Mouse (Mus musculus) cerebellum, adult 8-10 months (tissue): ENCODE measurements around the gene Sdc1.

Source experiments
- DNase-seq: peaks from one replicate; pipeline ENCODE4 v3.0.0; 2022

Sdc1 gene

DNA sequence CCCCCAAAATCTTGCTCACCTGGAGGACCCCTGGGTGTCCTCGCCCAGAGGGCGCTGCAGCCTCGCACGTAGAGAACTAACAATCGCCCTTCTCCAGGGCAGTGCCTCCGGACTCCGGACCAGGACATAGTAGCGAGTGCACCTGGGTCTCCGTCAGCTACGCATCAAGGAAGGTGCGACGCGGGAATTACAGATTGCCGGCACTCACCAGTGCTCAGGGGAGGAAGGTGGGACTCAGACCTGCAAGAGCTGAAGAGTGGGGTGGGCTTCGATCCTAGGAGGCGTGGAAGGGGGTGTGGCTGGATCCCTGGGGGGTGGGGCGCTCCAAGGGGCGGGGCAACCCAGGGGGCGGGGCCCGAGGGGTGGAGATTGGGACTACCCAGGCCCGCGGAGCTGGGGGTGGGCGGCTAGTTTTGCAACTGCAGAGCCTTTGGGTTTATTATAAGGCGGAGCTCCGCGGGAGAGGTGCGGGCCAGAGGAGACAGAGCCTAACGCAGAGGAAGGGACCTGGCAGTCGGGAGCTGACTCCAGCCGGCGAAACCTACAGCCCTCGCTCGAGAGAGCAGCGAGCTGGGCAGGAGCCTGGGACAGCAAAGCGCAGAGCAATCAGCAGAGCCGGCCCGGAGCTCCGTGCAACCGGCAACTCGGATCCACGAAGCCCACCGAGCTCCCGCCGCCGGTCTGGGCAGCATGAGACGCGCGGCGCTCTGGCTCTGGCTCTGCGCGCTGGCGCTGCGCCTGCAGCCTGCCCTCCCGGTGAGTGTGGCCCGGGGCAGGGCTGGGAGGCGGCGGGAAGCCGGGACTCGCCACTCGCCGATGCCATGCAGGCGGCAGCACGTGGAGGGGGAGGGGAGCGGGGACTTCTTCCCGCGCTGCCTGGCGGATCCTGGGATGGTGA lies at the start of gene Sdc1:
Sdc1 (plus strand) TSS at position 378 of the 898 bp plus-strand sequence.
- peak; percentile 80 for DNase-seq

DNA sequence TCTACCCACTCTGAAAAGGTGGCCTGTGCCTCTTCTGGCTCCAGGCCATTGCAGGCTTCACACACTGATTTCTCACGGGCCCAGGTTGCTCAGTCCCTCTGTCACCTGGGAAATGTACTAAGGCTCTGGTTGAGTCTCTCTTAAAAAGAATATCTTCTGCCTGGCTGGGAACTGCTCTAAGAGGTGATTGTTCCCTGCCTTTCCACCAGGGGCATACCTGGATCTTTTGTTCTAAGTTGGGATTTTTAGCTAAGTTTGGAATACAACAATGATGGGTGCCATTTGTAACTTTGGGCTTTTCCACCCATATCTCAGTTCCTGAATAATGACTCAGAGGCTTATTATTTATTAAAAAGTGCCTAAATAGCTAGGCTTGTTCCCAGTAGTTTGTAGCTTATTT lies 44.2 kb upstream of the Sdc1 start:
- DNase-seq = no peak

DNA sequence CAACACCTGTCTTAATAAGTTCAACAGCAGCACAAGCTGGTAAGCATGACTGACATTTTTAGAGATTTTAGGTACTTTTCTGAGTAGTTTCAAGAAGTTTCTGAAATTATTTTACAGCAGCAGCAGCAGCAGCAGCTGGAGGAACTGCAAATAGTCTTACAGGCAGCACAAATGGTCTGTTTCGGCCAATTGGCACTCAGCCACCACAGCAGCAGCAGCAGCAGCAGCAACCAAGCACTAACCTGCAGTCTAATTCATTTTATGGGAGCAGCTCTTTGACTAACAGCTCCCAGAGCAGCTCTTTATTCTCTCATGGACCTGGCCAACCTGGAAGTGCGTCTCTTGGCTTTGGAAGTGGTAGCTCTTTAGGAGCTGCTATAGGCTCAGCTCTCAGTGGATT lies 42.4 kb upstream of the Sdc1 start:
- no peak for DNase-seq

DNA sequence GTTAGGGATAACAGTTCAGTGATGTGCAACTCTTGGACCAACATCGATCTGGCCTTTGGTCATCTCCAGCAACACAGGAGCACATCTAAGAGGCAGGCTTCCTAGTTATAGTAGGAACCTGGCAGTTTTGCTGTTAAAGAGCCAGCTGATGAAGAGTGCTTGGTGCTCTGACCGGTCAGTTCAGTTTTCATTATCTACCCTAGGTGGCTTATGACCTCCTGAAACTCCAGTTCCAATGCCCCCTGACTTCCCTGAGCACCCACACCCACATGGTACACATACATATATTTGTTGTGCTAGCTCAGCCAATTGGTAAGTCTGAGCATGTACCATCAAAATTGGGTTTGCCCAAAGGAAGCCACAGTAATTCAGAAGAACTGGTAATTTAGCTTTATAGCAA lies 17.5 kb upstream of the Sdc1 start:
- DNase-seq = no peak

DNA sequence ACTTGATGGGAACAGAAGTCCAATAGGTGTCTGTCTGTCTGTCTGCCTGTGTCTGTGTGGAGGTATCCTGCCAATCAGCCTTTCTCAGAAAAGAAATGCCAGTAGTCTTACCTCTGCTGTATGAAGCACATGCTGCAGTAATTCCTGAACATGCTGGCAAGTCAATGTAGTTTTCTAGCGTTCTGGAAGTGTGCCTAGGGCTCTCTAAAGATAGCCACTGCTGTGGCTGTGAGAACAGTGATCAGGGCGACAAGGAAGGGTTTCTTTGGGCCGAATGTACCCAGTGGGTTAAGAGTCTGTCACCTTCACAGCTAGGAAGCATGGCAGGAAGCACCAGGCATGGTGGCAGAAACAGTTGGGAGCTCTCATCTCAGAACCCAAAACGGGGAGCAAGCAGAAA lies 17.0 kb upstream of the Sdc1 start:
- DNase-seq = no peak

DNA sequence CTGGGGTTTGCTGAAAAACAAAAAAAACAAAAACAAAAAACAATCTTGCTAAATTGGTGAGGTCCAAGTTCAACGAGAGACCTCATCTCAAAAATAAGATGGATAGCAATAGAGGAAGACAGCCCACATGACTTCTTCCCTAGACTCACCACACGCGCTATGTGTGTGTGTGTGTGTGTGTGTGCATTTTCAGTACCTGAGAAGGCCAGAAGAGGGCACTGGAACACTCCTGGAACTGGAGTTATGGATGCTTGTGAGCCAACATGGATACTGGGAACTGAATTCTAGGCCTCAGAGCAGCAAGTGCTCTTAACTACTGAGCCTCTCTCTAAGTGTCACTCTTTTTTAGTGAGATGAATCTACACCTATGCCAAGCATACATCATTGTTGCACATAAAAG lies 13.1 kb upstream of the Sdc1 start:
- DNase-seq = no peak

DNA sequence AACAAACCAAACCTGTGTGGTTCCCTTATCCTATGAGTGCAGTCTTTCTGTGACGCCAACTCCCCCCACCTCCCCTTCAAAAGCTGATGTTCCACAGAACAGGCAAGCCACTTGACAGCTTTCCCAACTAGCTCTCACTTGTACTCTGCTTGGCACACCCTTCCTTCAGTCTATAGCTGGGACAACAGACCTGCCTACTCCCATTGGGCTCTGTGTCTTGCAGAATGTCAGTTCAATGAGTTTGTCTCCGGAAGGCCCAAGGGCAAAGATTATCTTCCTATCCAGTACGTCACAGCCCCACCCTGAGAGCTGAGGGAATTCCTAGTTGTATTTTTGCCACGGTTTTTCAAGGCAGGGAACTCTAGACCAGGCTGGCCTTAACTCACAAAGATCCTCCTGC lies 12.0 kb upstream of the Sdc1 start:
- DNase-seq = no peak

DNA sequence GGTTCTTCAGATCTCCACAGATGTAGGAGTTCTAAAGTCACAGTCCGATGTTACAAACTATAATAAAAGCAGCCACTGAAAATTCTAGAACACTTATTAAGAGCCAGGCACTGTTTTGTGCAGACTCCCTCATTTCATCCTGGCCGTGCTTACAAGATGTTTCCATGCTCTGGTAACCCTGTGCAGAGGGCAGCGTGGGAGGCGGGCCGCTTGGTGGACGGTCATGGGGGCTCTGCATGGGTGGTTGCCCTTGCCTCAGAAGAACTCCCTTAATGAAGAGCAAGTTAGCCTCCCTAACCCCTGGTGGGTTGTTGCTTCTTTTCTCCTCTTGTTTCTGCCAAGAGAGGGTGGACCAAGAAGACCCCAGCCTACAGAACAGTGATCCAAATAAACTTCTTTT lies 11.3 kb upstream of the Sdc1 start:
- no peak for DNase-seq

DNA sequence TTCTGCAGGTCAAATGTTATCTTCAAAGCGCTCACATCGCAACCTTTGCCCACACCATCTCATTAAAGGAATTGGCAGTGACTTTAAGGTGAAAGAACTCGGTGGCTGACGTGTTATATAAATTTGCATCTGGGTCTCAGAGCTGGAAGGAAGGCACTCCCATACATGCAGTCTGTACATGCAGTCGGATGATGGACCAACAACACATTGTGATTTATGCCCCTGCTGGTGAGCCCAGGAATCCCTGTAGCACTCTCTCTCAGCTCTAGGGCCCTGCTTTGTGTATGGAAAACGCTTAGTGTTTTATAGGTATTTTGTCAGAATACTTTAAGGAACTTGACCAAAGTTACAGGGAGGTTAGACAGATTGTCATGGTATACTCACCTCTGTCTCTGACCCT lies 10.6 kb upstream of the Sdc1 start:
- DNase-seq = no peak

DNA sequence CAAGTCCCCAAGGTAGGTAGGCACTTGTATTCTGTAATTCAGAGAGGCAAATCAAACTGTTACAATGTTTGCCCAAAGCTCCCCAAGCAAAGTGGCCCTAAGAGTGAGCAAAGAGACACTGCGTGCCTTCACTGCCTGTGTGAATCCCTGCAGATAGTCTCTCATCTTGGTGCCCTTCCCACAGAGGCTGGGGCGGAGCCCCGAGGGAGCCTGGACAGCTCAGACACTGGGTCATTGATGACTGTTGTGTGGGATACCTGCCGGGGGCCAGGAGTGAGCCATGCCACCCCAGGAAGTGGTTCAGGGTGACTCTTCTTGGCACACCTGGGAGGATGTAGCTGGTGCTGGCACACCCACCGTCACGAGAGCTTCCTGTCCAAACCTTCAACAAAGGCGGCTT lies 10.1 kb upstream of the Sdc1 start:
- no peak for DNase-seq

DNA sequence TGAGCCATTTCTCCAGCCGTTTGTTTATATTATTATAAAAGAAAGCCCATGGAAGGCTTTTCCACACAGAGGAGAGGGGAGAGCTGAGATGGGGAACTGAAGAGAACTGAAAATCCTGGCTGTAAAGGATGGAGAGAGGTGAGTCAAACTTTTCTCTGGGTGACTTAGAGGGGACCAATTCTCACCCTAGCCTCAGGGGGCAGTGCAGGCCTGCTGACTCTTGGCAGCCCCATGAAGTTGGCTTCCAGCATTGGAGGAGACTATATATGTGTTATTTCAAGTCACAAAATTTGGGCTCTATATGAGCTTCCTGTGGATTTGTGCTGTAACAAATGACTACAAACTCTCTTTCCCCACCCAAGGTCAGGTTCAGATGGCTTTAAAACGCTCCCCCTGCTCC lies 8.5 kb upstream of the Sdc1 start:
- DNase-seq = no peak

DNA sequence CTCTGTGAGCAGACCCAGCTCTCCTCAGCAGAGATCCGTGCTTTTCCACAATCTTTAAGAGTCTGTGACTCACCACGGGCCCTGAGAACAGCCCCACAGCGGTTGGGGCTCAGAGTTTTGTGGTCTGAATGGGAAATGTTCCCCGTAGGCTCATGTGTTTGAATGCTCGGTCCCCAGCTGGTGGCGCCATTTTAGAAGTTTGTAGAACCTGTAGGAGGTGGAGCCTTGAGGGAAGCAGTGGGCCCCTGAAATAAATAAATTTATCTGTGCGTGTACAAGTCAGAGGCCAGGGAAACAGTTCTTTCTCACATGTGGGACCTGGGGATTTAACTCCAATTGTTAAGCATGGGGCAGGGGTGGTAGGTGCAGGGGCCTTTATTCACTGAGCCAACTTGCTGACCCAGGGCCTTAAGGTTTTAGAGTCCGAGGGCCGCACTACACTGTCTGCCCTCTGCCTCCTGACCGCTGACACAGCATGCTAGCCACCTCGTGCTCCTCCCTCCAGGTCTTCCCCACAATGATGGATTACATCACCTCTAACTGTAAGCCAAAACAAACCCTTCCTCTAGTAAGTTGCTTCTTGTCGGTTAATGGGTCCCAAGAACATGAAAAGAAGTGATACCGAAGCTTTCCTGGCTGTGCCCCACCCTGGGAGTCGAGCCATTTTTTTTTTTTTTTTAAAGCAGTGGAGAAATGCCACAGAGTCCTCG lies 6.7 kb upstream of the Sdc1 start:
- no peak for DNase-seq

DNA sequence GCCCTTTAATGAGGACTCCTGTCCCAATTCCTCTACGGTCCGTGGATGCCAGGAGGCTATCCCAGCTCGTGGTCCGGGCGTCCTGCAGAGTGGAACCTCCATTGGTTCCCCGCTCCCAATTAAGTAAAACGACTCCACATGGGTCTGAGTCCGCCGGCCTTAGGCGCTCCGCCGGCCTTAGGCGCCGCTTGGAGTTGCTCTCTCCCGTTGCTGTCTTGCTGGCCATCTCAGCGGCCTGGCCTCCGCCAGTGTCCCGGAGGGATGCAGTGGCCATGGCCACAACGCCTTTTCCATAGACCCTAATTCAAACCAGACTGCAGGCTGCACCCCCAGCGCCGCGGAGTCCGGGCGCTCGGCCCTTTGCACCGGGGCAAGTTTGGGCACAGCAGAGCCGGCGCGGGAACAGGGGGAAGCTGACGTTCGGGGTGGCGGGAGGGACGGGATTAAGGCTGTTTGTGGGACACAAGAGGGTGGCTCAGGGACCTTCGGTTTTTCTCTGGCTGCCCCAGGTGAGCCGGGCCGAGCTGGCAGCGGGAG lies 789 bp downstream of the Sdc1 start:
- peak; percentile 49 for DNase-seq

DNA sequence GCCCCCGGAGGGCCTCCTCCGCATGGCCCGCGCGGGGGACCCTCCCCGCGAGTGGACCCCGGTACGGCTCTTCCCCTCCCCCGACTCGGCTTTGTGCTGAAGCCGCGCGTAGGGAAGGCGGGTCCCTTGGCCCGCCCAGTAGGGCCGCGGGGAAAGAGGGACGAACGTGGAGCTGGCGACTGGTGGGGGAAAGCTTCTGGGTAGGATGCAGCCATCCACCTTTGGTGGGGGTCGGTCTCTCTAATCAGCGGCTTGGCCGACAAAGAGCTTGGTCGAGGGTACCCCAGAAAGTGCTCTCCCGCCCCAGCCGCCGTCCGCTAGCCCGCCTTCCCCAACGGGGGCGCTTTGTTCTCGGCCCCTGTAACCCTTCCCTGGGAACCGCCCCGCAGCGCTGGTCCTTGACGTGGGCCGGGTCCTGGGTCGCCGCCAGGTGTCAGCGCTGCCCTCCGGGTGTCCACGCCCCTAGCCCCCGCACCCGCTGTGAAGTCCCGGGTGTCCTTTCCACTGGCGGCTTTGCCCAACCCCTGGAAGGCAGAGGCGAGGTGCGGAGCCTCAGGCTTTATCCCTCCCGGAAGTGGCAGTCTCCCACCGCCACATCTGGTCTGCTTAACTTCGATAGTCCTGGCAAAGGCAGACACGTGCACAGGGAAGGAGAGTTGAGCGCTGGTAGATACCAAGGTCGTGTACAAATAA lies 1.5 kb downstream of the Sdc1 start:
- peak; percentile 48 for DNase-seq

DNA sequence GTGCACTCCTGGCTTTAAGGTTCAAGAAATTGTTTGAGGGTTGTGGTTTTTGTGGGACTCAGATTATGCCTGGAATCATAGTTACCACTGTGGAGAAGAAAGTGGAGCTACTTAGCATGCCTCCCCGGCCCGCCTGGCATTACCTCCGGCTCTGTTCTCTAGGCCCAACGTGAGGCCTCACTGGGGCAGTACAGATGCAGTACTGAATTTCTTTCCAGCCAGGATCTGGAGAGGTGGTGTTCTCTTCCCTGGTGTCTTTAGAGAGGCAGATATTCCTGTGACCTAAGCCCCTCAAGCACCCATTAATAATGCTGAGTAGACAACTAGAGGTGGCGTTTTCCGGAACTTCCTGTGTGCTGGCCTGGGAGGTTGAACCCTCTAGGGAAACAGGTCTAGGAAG lies 2.2 kb downstream of the Sdc1 start:
- no peak for DNase-seq

DNA sequence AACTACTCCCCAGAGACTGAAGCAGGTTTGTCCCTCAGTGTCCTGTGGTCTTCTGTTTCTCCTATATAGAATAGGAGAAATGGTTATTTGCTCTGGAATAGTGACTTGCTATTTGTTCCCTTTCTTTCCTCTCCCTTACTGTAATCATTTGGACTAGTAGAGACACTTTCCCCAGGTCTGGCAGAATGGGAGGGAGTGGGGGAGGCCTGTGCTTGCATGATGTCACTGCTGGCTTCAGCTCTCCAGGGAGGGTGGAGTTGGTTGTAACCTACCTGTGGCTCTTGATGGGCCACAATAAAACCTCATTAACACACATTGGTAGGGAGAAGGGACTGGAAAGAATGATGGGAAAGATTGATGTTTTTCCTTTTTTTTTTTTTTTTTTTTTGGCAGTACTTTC lies 3.1 kb downstream of the Sdc1 start:
- DNase-seq = no peak

DNA sequence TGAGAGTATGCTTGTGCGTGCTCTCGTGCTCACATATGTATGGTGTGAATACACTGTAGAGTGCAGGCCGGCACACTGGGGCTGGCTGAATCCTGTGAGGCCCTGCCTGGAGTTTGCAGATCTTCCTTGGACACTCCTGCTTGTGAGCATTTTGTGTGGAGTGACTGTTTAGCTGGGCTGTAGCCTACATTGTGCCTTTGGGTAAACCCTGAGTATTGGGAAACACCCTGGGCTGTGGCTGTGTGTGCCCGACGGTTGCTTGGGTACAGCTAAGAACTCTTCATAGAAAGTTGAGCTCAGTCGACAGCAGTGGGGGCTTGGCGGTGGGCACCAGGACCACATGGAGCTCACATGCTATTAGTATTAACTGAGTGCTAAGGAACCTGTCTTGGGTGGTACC lies 5.1 kb downstream of the Sdc1 start:
- no peak for DNase-seq

DNA sequence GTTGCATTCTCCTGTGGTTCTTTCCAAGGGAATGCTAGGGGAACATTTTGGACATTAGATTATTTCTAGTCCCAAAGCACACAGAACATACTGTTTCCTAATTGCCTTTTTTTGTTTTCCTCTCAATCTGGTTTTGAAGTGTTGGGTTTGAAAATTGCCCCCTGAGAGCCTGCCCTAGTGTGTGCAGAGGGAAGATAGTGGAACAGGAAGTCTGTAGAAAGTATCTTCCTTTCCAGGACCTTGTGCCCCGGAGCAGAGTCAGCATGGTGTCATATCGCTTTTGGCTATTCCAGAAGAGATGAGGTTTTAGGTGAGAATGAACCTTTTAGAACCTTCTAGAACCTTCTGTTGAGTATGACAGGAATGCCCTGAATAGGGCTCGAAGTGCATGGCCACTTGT lies 5.6 kb downstream of the Sdc1 start:
- no peak for DNase-seq

DNA sequence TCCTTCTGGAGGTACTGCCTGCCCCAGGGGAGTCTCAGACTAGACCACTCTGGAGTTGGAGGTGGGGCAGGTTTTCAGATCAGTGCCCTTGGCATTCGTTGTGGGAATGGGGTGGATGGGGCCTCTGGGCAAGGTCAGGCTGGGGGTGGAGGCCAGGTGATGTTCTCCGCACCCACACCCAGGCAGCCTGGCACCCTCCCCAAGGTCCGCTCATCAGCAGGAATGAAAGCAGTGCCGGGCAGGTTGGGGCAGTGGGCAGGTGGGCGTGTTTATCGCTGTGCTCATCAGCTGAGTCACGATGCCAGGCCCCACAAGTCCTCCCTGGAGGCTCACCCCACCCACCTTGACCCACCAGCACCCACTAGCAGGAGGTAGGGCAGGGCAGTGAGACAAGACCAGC lies 7.0 kb downstream of the Sdc1 start:
- DNase-seq = no peak

DNA sequence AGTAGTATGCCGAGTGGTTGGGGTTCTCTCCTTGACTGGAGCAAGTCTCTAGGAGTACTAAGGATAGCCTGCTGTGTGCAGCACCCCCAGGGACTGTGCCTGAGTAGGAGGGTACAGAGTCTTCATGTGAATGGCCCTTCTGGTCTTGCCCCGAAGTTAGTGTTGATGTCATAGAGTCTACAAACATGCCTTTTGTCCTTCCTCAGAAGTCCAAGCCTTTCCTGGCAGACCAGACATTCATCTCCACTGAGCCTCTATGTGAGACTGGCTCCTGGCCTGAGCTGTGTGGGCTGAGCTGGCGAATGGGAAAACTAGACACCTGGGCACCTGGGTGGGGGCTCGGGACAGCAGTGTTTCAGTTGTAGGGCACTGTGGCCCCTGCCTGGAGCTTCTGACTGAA lies 8.7 kb downstream of the Sdc1 start:
- no peak for DNase-seq

DNA sequence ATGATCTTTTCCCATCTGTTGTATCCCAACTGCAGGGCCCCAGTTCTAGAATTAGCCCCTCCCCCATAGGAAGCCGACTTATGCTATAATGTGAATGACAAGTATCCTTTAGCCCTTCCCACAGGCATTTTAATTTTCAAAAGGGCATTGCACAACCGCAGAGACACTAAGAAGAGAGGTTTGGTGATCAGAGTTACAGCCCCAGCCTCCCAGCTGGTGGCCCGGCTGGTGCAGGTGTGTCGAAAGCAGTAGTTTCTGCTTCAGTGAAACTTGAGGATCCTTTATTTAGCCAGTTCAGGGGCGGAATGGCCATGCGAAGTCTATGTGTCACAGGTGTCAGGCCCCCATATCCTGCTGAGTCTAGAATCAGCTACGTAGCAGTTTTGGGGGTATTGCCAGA lies 10.0 kb downstream of the Sdc1 start:
- no peak for DNase-seq

DNA sequence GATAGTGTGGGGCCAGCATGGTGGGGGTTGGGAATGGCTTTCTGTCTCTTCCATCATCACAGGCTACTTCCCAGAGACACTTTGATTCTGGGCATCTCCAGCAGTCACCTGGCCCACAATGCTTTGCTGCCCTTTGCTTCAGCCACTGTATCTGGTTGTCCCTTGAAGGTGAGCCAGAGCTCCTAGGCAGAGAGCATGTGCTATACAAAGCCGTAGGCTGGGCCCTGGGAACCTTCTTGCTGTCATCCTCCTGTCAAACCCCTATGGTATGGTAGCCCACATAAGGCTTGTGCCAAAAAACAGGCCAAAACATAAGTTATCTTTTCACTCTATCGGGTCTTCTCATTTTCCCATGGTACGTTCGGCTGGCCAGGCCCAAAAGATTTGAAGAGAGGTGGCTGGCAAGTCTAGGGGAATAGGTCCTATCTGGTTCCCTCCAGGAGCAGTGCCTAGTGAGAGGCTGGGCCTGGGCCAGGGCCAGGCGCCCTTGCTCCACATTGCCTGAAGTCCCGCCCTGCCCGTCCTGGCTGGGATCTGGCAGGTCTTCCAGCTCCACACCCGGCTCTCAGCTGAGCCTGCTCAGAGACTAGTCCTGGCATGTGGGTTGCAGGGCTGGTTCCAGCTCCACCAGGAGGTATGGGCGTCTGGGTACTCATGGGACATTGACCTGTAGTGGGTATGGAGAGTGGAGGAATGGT lies 10.7 kb downstream of the Sdc1 start:
- DNase-seq = peak; percentile 66

DNA sequence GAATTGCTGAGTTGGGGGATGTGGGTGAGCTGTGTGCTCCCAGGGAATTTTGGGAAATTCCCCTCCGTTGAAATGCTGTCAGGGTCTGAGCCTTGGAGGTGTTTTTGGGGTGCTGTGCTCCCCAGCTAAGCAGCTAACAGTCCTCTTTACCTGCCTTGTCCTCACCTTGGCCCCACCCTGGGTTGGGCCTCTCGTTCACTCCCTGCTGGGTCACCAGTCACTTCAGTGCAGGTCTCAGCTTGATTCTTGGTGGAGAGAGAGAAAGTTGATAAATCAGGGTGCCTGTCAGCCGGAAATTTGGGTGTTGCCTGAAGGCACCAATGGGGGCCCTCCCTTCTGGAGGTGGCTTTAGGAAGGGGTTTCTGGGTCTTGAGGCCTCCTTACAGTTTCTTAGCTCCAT lies 11.4 kb downstream of the Sdc1 start:
- no peak for DNase-seq
